Mouse (Mus musculus): Measurements from ENCODE around the gene Dgkb.

GRCm38 (mm10) chr12:38608104-38608503 lies 790.6 kb downstream of the Dgkb start:
- no peak for TF ChIP-seq GABPA (IDR thresholded peaks at IDR 0.05; ENCODE audit: insufficient replicate concordance, low read depth, low read length)
- TF ChIP-seq MEF2A (IDR thresholded peaks at IDR 0.05; ENCODE audit: borderline replicate concordance, low read depth, low read length) = no peak
- TF ChIP-seq EP300 (IDR thresholded peaks at IDR 0.05; ENCODE audit: low read length) = no peak
- TF ChIP-seq USF1 (IDR thresholded peaks at IDR 0.05; ENCODE audit: low read depth, low read length) = no peak
- no peak for TF ChIP-seq CTCF (conservative IDR thresholded peaks at IDR 0.05 in 1 of 2, IDR thresholded peaks at IDR 0.05 in 1 of 2; ENCODE audit: low read depth in 2 of 2, low read length in 2 of 2)
- no peak for TF ChIP-seq USF2 (conservative IDR thresholded peaks at IDR 0.05; ENCODE audit: low read depth, low read length)
